Mouse (Mus musculus) lung, adult 2 months (tissue): Measurements from ENCODE around the gene C1ql4. TPM values are rescaled to one million over a fixed set of nuclear protein-coding genes. Genes with fewer than 3 reads are reported as not detected.
"Not testable (repeated sequence)": the region's sequence is repeated elsewhere in the genome, so short reads cannot be mapped to it uniquely, and the experiment has no call there.

Source experiments
- DNase-seq: peaks from one replicate; pipeline ENCODE4 v3.0.0; 2022
- H3K4me1 ChIP-seq: fragments of 200-500 bp; 2 replicates; pipeline ENCODE4 v1.6.1; 2011; ENCODE audit warnings: low read length; ENCODE audit not compliant: control insufficient read depth, insufficient read depth
- H3K4me3 ChIP-seq: fragments of 200-500 bp; replicated peaks from 2 replicates; pipeline ENCODE3; 2011; ENCODE audit warnings: low read depth, mild to moderate bottlenecking, control low read depth, low read length; ENCODE audit errors: extremely low read depth
- CTCF ChIP-seq: fragments of 200-500 bp; IDR thresholded peaks from 2 replicates; pipeline ENCODE4 v1.5.1; 2011; ENCODE audit warnings: mild to moderate bottlenecking, low read length, control low read depth; ENCODE audit not compliant: insufficient read depth
- POLR2A ChIP-seq: fragments of 200-500 bp; IDR thresholded peaks from 2 replicates; pipeline ENCODE4 v1.6.1; 2011; ENCODE audit warnings: low read depth, mild to moderate bottlenecking, control low read depth, low read length, borderline replicate concordance; ENCODE audit errors: extremely low read depth
- WGBS: fragments of 180-500 bp; shearing (Covaris S2); methylation state at CpG from one replicate; pipeline ENCODE4 v1.1.7; 2018; 5-methylcytosine and 5-hydroxymethylcytosine counted together
- polyA plus RNA-seq: library from polyadenylated mRNA; depleted of rRNA; stranded (reverse); fragments of >200 nt; gene quantifications from 2 replicates; pipeline ENCODE4 v1.2.3, GENCODE M21; 2012

C1ql4 gene
- polyA plus RNA-seq, 1 experiment = not detected

- under 1% methylated on average over 27 of the region's 27 CpGs for WGBS
- Histone ChIP-seq H3K4me3 (no peak overlapping the region), H3K4me1 (0 out of 2 replicates have a peak, but pooled peaks cover 2% of the 10 kb centered on the region)
- TF ChIP-seq CTCF (peak; percentile 47), POLR2A (no peak)
- DNase-seq = peak; percentile 75
Measured at GRCm38 (mm10) chr15:99088292-99088691, 675 bp upstream of the C1ql4 start.

GRCm38 (mm10) chr15:99085997-99086396 lies 1.6 kb downstream of the C1ql4 start:
- no peak for DNase-seq
- Histone ChIP-seq H3K4me1 (0 out of 2 replicates have a peak, but pooled peaks cover 2% of the 10 kb centered on the region), H3K4me3 (no peak overlapping the region)
- 96% methylated on average over 4 of the region's 4 CpGs for WGBS
- no peak for TF ChIP-seq CTCF
- no peak for TF ChIP-seq POLR2A

GRCm38 (mm10) chr15:99084618-99085017 lies 3.0 kb downstream of the C1ql4 start:
- WGBS = 39% methylated on average over 19 of the region's 19 CpGs
- 0 out of 2 replicates have a peak, but pooled peaks cover 2% of the 10 kb centered on the region for H3K4me1 ChIP-seq
- no peak overlapping the region for H3K4me3 ChIP-seq
- TF ChIP-seq CTCF = no peak
- TF ChIP-seq POLR2A = no peak
- no peak for DNase-seq

- no peak for DNase-seq
- 18% methylated on average over 11 of the region's 11 CpGs for WGBS
- Histone ChIP-seq H3K4me3 (no peak overlapping the region), H3K4me1 (0 out of 2 replicates have a peak, but pooled peaks cover 2% of the 10 kb centered on the region)
- TF ChIP-seq CTCF (no peak), POLR2A (no peak)
Measured at GRCm38 (mm10) chr15:99083867-99084557, 3.6 kb downstream of the C1ql4 start.

GRCm38 (mm10) chr15:99083258-99083657 lies 4.4 kb downstream of the C1ql4 start:
- TF ChIP-seq CTCF (peak; percentile 76), POLR2A (no peak)
- H3K4me3 ChIP-seq = no peak overlapping the region
- 0 out of 2 replicates have a peak, but pooled peaks cover 2% of the 10 kb centered on the region for H3K4me1 ChIP-seq
- peak; percentile 41 for DNase-seq
- 63% methylated on average over 9 of the region's 9 CpGs for WGBS

GRCm38 (mm10) chr15:99082840-99083239 lies 4.8 kb downstream of the C1ql4 start:
- DNase-seq = no peak
- TF ChIP-seq POLR2A (no peak), CTCF (no peak)
- Histone ChIP-seq H3K4me3 (no peak overlapping the region), H3K4me1 (no peaks in the 10 kb centered on the region)
- WGBS = 91% methylated on average over 16 of the region's 16 CpGs

- WGBS = 95% methylated on average over 12 of the region's 12 CpGs
- Histone ChIP-seq H3K4me3 (no peak overlapping the region), H3K4me1 (no peaks in the 10 kb centered on the region)
- no peak for TF ChIP-seq CTCF
- TF ChIP-seq POLR2A = no peak
- DNase-seq = no peak
Measured at GRCm38 (mm10) chr15:99082322-99082721, 5.3 kb downstream of the C1ql4 start.

GRCm38 (mm10) chr15:99079804-99080203 lies 7.8 kb downstream of the C1ql4 start:
- no peak for DNase-seq
- 71% methylated on average over 3 of the region's 3 CpGs for WGBS
- no peak overlapping the region for H3K4me3 ChIP-seq
- TF ChIP-seq CTCF = no peak
- TF ChIP-seq POLR2A = no peak
- H3K4me1 ChIP-seq = no peaks in the 10 kb centered on the region; the same call in 1 of the 2 replicates

- Histone ChIP-seq H3K4me3 (no peak overlapping the region), H3K4me1 (peaks cover 5% of the 10 kb centered on the region)
- TF ChIP-seq POLR2A = no peak
- no peak for TF ChIP-seq CTCF
- 67% methylated on average over 15 of the region's 15 CpGs for WGBS
- DNase-seq = no peak
Measured at GRCm38 (mm10) chr15:99078181-99078910, 9.3 kb downstream of the C1ql4 start.

GRCm38 (mm10) chr15:99076011-99076410 lies 11.6 kb downstream of the C1ql4 start:
- 93% methylated on average over 3 of the region's 3 CpGs for WGBS
- not testable (repeated sequence) for H3K4me1 ChIP-seq, DNase-seq, H3K4me3 ChIP-seq
